Mouse (Mus musculus) hindbrain, postnatal 0 days (tissue): ENCODE data around the gene Kcnk4. TPM values are rescaled to one million over a fixed set of nuclear protein-coding genes. Genes with fewer than 3 reads are reported as not detected.

Source experiments
- ATAC-seq: fragments of 200-750 bp; cut with Nextera tagmentation; 2 replicates; pipeline ENCODE4 v1.8.0; 2017; ENCODE audit warnings: mild to moderate bottlenecking, moderate TSS enrichment, moderate library complexity
- DNase-seq: peaks from one replicate; pipeline ENCODE4 v3.0.0-alpha.2; 2015; ENCODE audit warnings: low spot score
- H3K27ac ChIP-seq: fragments of 300-500 bp; sonication (generic); 2 replicates; pipeline ENCODE4 v1.5.1; 2014; ENCODE audit warnings: mild to moderate bottlenecking
- H3K27me3 ChIP-seq: fragments of 300-500 bp; sonication (generic); 2 replicates; pipeline ENCODE4 v1.6.1; 2014; ENCODE audit warnings: low read length, mixed read lengths; ENCODE audit not compliant: insufficient read depth
- H3K36me3 ChIP-seq: fragments of 300-500 bp; sonication (generic); 2 replicates; pipeline ENCODE4 v1.6.1; 2014; ENCODE audit warnings: low read length, mixed read lengths; ENCODE audit not compliant: insufficient read depth
- H3K4me1 ChIP-seq: fragments of 300-500 bp; sonication (generic); 2 replicates; pipeline ENCODE4 v1.6.1; 2014; ENCODE audit warnings: antibody characterized with exemption, low read length, mixed read lengths; ENCODE audit not compliant: insufficient read depth
- H3K4me2 ChIP-seq: fragments of 300-500 bp; sonication (generic); 2 replicates; pipeline ENCODE4 v1.6.1; 2014; ENCODE audit warnings: low read depth, mild to moderate bottlenecking, low read length, moderate library complexity, mixed read lengths
- H3K4me3 ChIP-seq: fragments of 300-500 bp; sonication (generic); 2 replicates; pipeline ENCODE4 v1.5.1; 2014; ENCODE audit warnings: low read length
- H3K9ac ChIP-seq: fragments of 300-500 bp; sonication (generic); replicated peaks from 2 replicates; pipeline ENCODE4 v1.6.1; 2014; ENCODE audit warnings: mild to moderate bottlenecking, low read length, moderate library complexity, mixed read lengths
- H3K9me3 ChIP-seq: fragments of 300-500 bp; sonication (generic); 2 replicates; pipeline ENCODE4 v1.6.1; 2016; ENCODE audit warnings: low read length, mixed read lengths
- CTCF ChIP-seq: IDR thresholded peaks from 2 replicates; pipeline ENCODE4 v1.5.1; 2016; ENCODE audit warnings: antibody characterized with exemption, control low read depth, low read depth
- WGBS: fragments of 180-500 bp; shearing (Covaris S2); extraction: QIAGEN DNeasy Blood & Tissue Kit; methylation state at CpG from one replicate; pipeline ENCODE4 v1.1.7; 2014; 5-methylcytosine and 5-hydroxymethylcytosine counted together
- polyA plus RNA-seq: library from polyadenylated mRNA; unstranded; fragments of >200 nt; fragmentation: Nextera tagmentation; extraction: Ambion mirVana; gene quantifications from 2 replicates; pipeline ENCODE4 v1.2.1, GENCODE M21; 2015
- total RNA-seq: library from RNA; depleted of rRNA; stranded (reverse); fragments of >200 nt; gene quantifications from 2 replicates; pipeline ENCODE4 v1.2.3, GENCODE M21; 2014

Gene Kcnk4
- total and polyA plus RNA-seq, 2 experiments from 2014 or later: 13.3 to 21.7 TPM

- Histone ChIP-seq H3K27ac (no peak overlapping the region), H3K4me1 (peaks cover 14% of the 10 kb centered on the region), H3K4me2 (no peak overlapping the region), H3K36me3 (0 out of 2 replicates have a peak, but pooled peaks cover 4% of the 10 kb centered on the region), H3K27me3 (no peaks in the 10 kb centered on the region), H3K9ac (no peak overlapping the region), H3K4me3 (no peak overlapping the region), H3K9me3 (no peaks in the 10 kb centered on the region)
- TF ChIP-seq CTCF: no peak
- ATAC-seq: no peak
- WGBS: 86% methylated on average over 10 of the region's 10 CpGs
- no peak for DNase-seq
These were observed 22.1 kb upstream of the Kcnk4 start for GRCm38 (mm10) chr19:6956461-6956860.

- Histone ChIP-seq H3K27me3 (no peaks in the 10 kb centered on the region), H3K9ac (no peak overlapping the region)
- WGBS: 81% methylated on average over 7 of the region's 7 CpGs
These were observed 21.1 kb upstream of the Kcnk4 start for GRCm38 (mm10) chr19:6955424-6955823.

DNA sequence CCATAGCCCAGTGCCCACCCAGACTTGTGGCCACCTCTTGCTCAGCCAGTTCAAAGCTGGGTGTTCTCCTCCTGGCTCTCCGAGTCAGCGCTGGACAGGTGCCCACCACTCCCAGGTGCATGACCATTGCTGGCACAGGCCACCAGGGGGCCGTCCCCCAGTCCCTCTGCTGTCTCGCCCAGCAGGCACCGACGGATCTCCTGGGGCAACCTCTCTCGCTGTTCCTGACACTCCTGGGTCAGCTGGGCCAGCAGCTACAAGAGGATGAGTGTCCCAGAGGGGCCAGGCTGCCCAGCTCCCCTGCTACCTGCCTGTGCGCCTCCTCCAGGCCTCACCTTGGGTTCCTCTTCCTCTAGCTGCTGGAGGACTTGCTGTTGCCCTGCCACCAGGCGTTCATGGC is 19.7 kb upstream of the Kcnk4 start:
- no peaks in the 10 kb centered on the region for H3K9me3 ChIP-seq
- H3K36me3 ChIP-seq: 0 out of 2 replicates have a peak, but pooled peaks cover 4% of the 10 kb centered on the region
- peak; percentile 42 for TF ChIP-seq CTCF
- no peak overlapping the region for H3K27ac ChIP-seq
- H3K4me2 ChIP-seq: no peak overlapping the region
- DNase-seq: no peak
- H3K27me3 ChIP-seq: no peaks in the 10 kb centered on the region
- ATAC-seq: no peak
- H3K4me1 ChIP-seq: peaks cover 14% of the 10 kb centered on the region
- no peak overlapping the region for H3K4me3 ChIP-seq
- WGBS: 53% methylated on average over 9 of the region's 9 CpGs
- H3K9ac ChIP-seq: no peak overlapping the region

More at GRCm38 (mm10) chr19:6955424-6955823, 21.1 kb upstream of the Kcnk4 start:
- TF ChIP-seq CTCF: no peak
- no peak for ATAC-seq
- no peak overlapping the region for H3K27ac ChIP-seq
- no peak overlapping the region for H3K4me3 ChIP-seq
- DNase-seq: no peak
- no peak overlapping the region for H3K4me2 ChIP-seq
- no peaks in the 10 kb centered on the region for H3K9me3 ChIP-seq
- 0 out of 2 replicates have a peak, but pooled peaks cover 4% of the 10 kb centered on the region for H3K36me3 ChIP-seq
- H3K4me1 ChIP-seq: peaks cover 14% of the 10 kb centered on the region

DNA sequence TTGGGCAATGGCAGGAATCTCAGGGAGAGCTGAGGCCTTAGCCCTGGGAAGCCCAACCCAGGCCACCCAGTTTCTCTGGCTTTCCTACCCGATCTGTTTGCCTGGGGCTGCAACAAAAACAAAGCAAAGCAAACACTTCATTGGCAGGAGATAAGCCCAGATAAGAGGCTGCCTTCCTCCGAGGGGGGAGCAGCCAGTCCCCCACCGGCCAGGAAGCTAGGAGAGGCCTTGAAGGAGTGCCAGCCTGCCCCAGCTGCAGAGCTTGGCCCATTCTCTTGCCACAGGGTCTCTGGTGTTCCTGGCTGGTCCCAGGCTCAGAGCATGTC is 18.4 kb upstream of the Kcnk4 start:
- no peak for DNase-seq
- Histone ChIP-seq H3K4me3 (peak overlapping the region; percentile 61; the same call in 1 of the 2 replicates), H3K4me2 (peak overlapping the region; percentile 99)

DNA sequence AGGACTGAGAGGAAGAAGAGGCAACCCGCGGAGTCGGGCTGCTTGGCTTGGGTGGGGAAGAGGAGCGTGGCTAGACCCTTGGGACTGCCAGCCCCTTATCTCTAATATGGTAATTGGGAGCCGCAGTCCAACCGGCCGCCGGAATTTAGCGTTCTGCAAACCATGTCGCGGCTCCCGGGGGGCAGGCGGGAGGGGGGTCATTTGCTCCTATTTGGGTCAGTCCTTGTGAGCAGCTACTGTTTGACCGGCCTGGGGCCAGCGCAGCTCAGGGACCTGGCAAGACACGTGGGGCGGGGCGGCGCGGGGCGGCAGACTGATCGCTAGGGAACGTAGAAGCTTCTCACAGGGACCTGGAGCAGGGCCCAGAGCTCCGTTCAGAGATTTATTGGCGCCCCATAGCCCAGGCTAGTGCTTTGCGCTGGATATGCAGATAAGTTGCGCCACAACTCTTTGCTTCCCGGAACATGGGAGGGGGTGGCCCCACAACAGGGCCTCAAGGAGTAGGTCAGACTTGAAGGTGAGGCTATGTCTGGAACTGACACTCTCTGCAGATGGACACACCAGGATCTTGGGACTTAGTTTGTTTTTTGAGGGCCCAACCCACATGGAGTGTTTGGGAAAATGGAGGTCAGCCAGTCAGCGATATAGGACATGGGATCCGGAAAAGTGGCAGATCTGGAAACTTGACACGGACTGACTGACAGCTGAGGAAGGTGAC is 17.8 kb upstream of the Kcnk4 start:
- H3K27me3 ChIP-seq: no peaks in the 10 kb centered on the region
- no peak for TF ChIP-seq CTCF
- WGBS: 2% methylated on average over 31 of the region's 31 CpGs
- peak overlapping the region; percentile 91 for H3K27ac ChIP-seq
- H3K4me3 ChIP-seq: peak overlapping the region; percentile 61
- peak overlapping the region; percentile 99 for H3K4me2 ChIP-seq
- peak; percentile 48 for ATAC-seq
- DNase-seq: peak; percentile 73
- peaks cover 14% of the 10 kb centered on the region for H3K4me1 ChIP-seq
- H3K9me3 ChIP-seq: no peaks in the 10 kb centered on the region
- 0 out of 2 replicates have a peak, but pooled peaks cover 4% of the 10 kb centered on the region for H3K36me3 ChIP-seq
- H3K9ac ChIP-seq: peak overlapping the region; percentile 59

More for the DNA sequence above, 18.4 kb upstream of the Kcnk4 start:
- 0 out of 2 replicates have a peak, but pooled peaks cover 4% of the 10 kb centered on the region for H3K36me3 ChIP-seq
- 15% methylated on average over 3 of the region's 3 CpGs for WGBS
- no peaks in the 10 kb centered on the region for H3K27me3 ChIP-seq
- no peak for TF ChIP-seq CTCF
- ATAC-seq: no peak
- no peaks in the 10 kb centered on the region for H3K9me3 ChIP-seq
- H3K27ac ChIP-seq: peak overlapping the region; percentile 91; the same call in 1 of the 2 replicates
- peak overlapping the region; percentile 59; the same call in 1 of the 2 replicates for H3K9ac ChIP-seq
- H3K4me1 ChIP-seq: peaks cover 14% of the 10 kb centered on the region

- no peak for TF ChIP-seq CTCF
- peak; percentile 95 for DNase-seq
- Histone ChIP-seq H3K4me3 (peak overlapping the region; percentile 61), H3K4me1 (peaks cover 14% of the 10 kb centered on the region), H3K9me3 (no peaks in the 10 kb centered on the region), H3K4me2 (peak overlapping the region; percentile 99), H3K27me3 (no peaks in the 10 kb centered on the region), H3K27ac (peak overlapping the region; percentile 91), H3K9ac (peak overlapping the region; percentile 59), H3K36me3 (0 out of 2 replicates have a peak, but pooled peaks cover 4% of the 10 kb centered on the region)
- WGBS: 0% methylated on average over 35 of the region's 35 CpGs
- peak; percentile 88 for ATAC-seq
These were observed 17.2 kb upstream of the Kcnk4 start for GRCm38 (mm10) chr19:6951381-6951968.
